Mouse (Mus musculus) left cerebral cortex, adult 11 months (tissue): ENCODE measurements at regions not wholly inside any gene's neighbourhood (a gene's known extent, or its start where the extent isn't known, plus 50 kb on each side); places are given as distances from the start of the nearest gene placed in this dataset.

Experiments used
- DNase-seq: peaks from one replicate; pipeline ENCODE4 v3.0.0; 2022; ENCODE audit warnings: low spot score

DNA sequence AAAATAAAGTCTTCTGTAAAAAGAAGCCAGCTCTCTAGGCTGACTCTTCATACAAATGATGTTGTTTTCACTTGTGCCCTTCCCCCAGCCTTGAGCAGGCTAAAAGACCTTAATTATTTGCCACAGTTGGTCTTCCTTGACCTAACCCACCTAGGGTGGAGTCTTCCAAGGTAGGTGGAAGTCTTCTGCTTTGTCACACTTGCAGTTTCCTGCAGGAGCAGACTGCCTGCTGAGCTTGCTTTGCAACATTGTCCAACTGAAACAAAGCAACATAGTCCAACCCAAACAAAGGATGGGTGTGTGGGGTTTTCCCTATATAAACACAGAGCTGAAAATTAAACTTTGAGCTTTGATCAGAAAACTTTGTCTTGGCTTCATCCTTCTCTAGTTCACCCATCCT, 53.0 kb upstream of the Ppfia2 start:
- DNase-seq: no peak
